Mouse (Mus musculus) ES-E14 (cell line): Measurements from ENCODE around the gene Nup188. TPM values are rescaled to one million over a fixed set of nuclear protein-coding genes. Genes with fewer than 3 reads are reported as not detected.

ENCODE experiments used
- DNase-seq: peaks from one replicate; pipeline ENCODE4 v3.0.0-alpha.2; 2013; ENCODE audit warnings: low read depth, low spot score
- H3K27ac ChIP-seq: 2 replicates; pipeline ENCODE4 v1.5.1; 2012; ENCODE audit warnings: low read depth, mild to moderate bottlenecking, low read length, moderate library complexity, mixed read lengths; ENCODE audit not compliant: poor library complexity, insufficient read depth, severe bottlenecking
- H3K36me3 ChIP-seq: 2 replicates; pipeline ENCODE4 v1.6.1; 2012; ENCODE audit warnings: mild to moderate bottlenecking, low read length, moderate library complexity, mixed read lengths; ENCODE audit not compliant: control insufficient read depth, poor library complexity, insufficient read depth, severe bottlenecking
- H3K4me1 ChIP-seq, 2 experiments: fragments of 150-350 bp in 1 of 2; sonication (generic) in 1 of 2; 2 replicates each; pipeline ENCODE4 v1.6.1; 2012; ENCODE audit warnings: low read length in 2 of 2, mild to moderate bottlenecking in 1 of 2, mixed read lengths in 1 of 2; ENCODE audit not compliant: control insufficient read depth in 2 of 2, insufficient read depth in 2 of 2, poor library complexity in 1 of 2
- H3K4me3 ChIP-seq, 2 experiments: fragments of 150-350 bp in 1 of 2; sonication (generic) in 1 of 2; 2 replicates each; pipeline ENCODE4 v1.5.1; 2012; ENCODE audit warnings: low read length in 2 of 2, low read depth in 1 of 2, mild to moderate bottlenecking in 1 of 2, mixed read lengths in 1 of 2; ENCODE audit not compliant: insufficient read depth in 1 of 2, poor library complexity in 1 of 2, severe bottlenecking in 1 of 2
- H3K9ac ChIP-seq: 2 replicates; pipeline ENCODE4 v1.6.1; 2012; ENCODE audit warnings: low read depth, mild to moderate bottlenecking, low read length, mixed read lengths; ENCODE audit not compliant: poor library complexity, insufficient read depth, severe bottlenecking
- H3K9me3 ChIP-seq: fragments of 150-350 bp; sonication (generic); 2 replicates; pipeline ENCODE4 v1.6.1; 2012; ENCODE audit warnings: low read depth, mild to moderate bottlenecking, low read length; ENCODE audit not compliant: control insufficient read depth, insufficient read depth
- CHD2 ChIP-seq: IDR thresholded peaks from 2 replicates; pipeline ENCODE4 v1.6.1; 2014; ENCODE audit warnings: mild to moderate bottlenecking, low read depth, low read length, inconsistent platforms
- HCFC1 ChIP-seq: IDR thresholded peaks from 2 replicates; pipeline ENCODE4 v1.6.1; 2012; ENCODE audit warnings: low read length, inconsistent platforms, borderline replicate concordance; ENCODE audit not compliant: insufficient read depth
- MAFK ChIP-seq: IDR thresholded peaks from 2 replicates; pipeline ENCODE4 v1.6.1; 2014; ENCODE audit warnings: mild to moderate bottlenecking, low read depth, low read length, inconsistent platforms; ENCODE audit not compliant: insufficient read depth
- ZC3H11A ChIP-seq: IDR thresholded peaks from 2 replicates; pipeline ENCODE4 v1.6.1; 2012; ENCODE audit warnings: low read depth, mild to moderate bottlenecking, inconsistent platforms, low read length, borderline replicate concordance
- ZNF384 ChIP-seq: IDR thresholded peaks from 2 replicates; pipeline ENCODE4 v1.6.1; 2012; ENCODE audit warnings: low read depth, low read length, inconsistent platforms
- in situ Hi-C, 2 experiments: fragments of 600-800 bp; cut with MboI; formaldehyde crosslinking; loops; one replicate each; pipeline ENCODE4 v1.15.1; 2025; ENCODE audit warnings: low sequenced_read_pairs in 2 of 2, inconsistent platforms in 1 of 2; ENCODE audit not compliant: unreplicated experiment in 2 of 2
- total RNA-seq: library from RNA; depleted of rRNA; stranded (reverse); fragments of 300-350 nt; gene quantifications from 2 replicates; pipeline ENCODE4 v1.2.3, GENCODE M21; 2012

Gene Nup188
- total RNA-seq, 1 experiment = 84.5 TPM

GRCm38 (mm10) chr2:30243391-30243790 lies 42.8 kb upstream of the Nup188 start:
- peaks cover 0 to 16% of the 10 kb centered on the region in 2 experiments; a peak in 1 of 4 replicates for H3K4me1 ChIP-seq
- H3K27ac ChIP-seq = no peak overlapping the region
- no peak for DNase-seq
- H3K36me3 ChIP-seq = peaks cover 12% of the 10 kb centered on the region; the same call in 1 of the 2 replicates
- no peak overlapping the region for H3K4me3 ChIP-seq
- H3K9me3 ChIP-seq = no peaks in the 10 kb centered on the region
- TF ChIP-seq HCFC1 (no peak), ZNF384 (no peak), CHD2 (no peak), ZC3H11A (no peak), MAFK (no peak)
- no peak overlapping the region for H3K9ac ChIP-seq
- in situ Hi-C loops = no loop called here

GRCm38 (mm10) chr2:30244595-30245178 lies 41.5 kb upstream of the Nup188 start:
- DNase-seq = no peak
- Histone ChIP-seq H3K27ac (no peak overlapping the region), H3K9ac (no peak overlapping the region), H3K36me3 (peaks cover 16% of the 10 kb centered on the region; the same call in 1 of the 2 replicates), H3K4me1 (peaks cover 0 to 11% of the 10 kb centered on the region in 2 experiments; a peak in 1 of 4 replicates), H3K4me3 (no peak overlapping the region), H3K9me3 (no peaks in the 10 kb centered on the region)
- in situ Hi-C loops = no loop called here
- TF ChIP-seq MAFK (no peak), ZNF384 (no peak), ZC3H11A (no peak)

- no peak overlapping the region for H3K4me3 ChIP-seq
- in situ Hi-C loops = no loop called here
- peaks cover 4 to 21% of the 10 kb centered on the region in 2 experiments for H3K4me1 ChIP-seq
- peaks cover 10% of the 10 kb centered on the region; the same call in 1 of the 2 replicates for H3K36me3 ChIP-seq
- no peak overlapping the region for H3K9ac ChIP-seq
- no peaks in the 10 kb centered on the region for H3K9me3 ChIP-seq
- no peak for DNase-seq
- no peak overlapping the region for H3K27ac ChIP-seq
- TF ChIP-seq ZNF384 (no peak), ZC3H11A (no peak), CHD2 (no peak), HCFC1 (no peak), MAFK (no peak)
Measured at GRCm38 (mm10) chr2:30247036-30247435, 39.2 kb upstream of the Nup188 start.

- H3K27ac ChIP-seq = no peak overlapping the region
- peaks cover 10% of the 10 kb centered on the region; the same call in 1 of the 2 replicates for H3K36me3 ChIP-seq
- DNase-seq = no peak
- H3K4me3 ChIP-seq = no peak overlapping the region
- no peaks in the 10 kb centered on the region for H3K9me3 ChIP-seq
- no peak overlapping the region for H3K9ac ChIP-seq
- TF ChIP-seq HCFC1 (no peak), MAFK (no peak), CHD2 (no peak), ZC3H11A (no peak), ZNF384 (no peak)
- H3K4me1 ChIP-seq = peaks cover 4 to 27% of the 10 kb centered on the region in 2 experiments
- in situ Hi-C loops = no loop called here
Measured at GRCm38 (mm10) chr2:30247681-30248080, 38.5 kb upstream of the Nup188 start.

- Histone ChIP-seq H3K9me3 (no peaks in the 10 kb centered on the region), H3K36me3 (peaks cover 7% of the 10 kb centered on the region; the same call in 1 of the 2 replicates)
- in situ Hi-C loops = no loop called here
Measured at GRCm38 (mm10) chr2:30249182-30249581, 37.0 kb upstream of the Nup188 start.

More at GRCm38 (mm10) chr2:30249182-30249581, 37.0 kb upstream of the Nup188 start:
- H3K27ac ChIP-seq = no peak overlapping the region
- H3K4me3 ChIP-seq = no peak overlapping the region
- H3K4me1 ChIP-seq = peaks cover 4 to 26% of the 10 kb centered on the region in 2 experiments
- DNase-seq = no peak
- no peak for TF ChIP-seq ZNF384
- TF ChIP-seq MAFK = no peak
- H3K9ac ChIP-seq = no peak overlapping the region
